Mouse (Mus musculus): ENCODE data around the gene Olfr1369-ps1.

DNA sequence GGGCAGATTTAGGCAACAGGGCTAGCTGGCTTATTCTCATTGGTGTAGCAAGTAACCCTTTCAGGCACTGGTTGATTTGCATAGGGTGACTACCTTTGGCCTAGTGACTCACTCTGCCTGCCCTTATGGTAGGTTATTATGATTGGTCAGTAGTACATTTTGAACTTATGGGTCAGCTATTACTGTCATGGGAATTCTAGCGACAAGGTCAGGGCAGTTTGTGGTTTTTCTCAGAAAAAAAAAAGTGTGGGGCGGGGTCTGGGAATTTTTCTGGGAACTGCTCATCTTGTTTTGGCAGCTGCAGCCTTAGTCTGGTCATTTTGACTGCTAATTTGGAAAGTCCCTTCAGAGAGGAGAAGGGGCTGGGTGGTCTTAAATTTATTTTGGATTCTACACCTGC is 45.3 kb upstream of the Olfr1369-ps1 start:
- TF ChIP-seq CTCF (IDR thresholded peaks at IDR 0.05; ENCODE audit: low read depth) (no peak), EP300 (optimal IDR thresholded peaks at IDR 0.05) (no peak)

Data from stomach, postnatal 0 days (tissue).